Mouse (Mus musculus) ES-E14 (cell line): ENCODE measurements around the gene Batf. TPM values are rescaled to one million over a fixed set of nuclear protein-coding genes. Genes with fewer than 3 reads are reported as not detected.

Source experiments
- DNase-seq: peaks from one replicate; pipeline ENCODE4 v3.0.0-alpha.2; 2013; ENCODE audit warnings: low read depth, low spot score
- H3K27ac ChIP-seq: 2 replicates; pipeline ENCODE4 v1.5.1; 2012; ENCODE audit warnings: low read depth, mild to moderate bottlenecking, low read length, moderate library complexity, mixed read lengths; ENCODE audit not compliant: poor library complexity, insufficient read depth, severe bottlenecking
- H3K36me3 ChIP-seq: 2 replicates; pipeline ENCODE4 v1.6.1; 2012; ENCODE audit warnings: mild to moderate bottlenecking, low read length, moderate library complexity, mixed read lengths; ENCODE audit not compliant: control insufficient read depth, poor library complexity, insufficient read depth, severe bottlenecking
- H3K4me1 ChIP-seq, 2 experiments: fragments of 150-350 bp in 1 of 2; sonication (generic) in 1 of 2; 2 replicates each; pipeline ENCODE4 v1.6.1; 2012; ENCODE audit warnings: low read length in 2 of 2, mild to moderate bottlenecking in 1 of 2, mixed read lengths in 1 of 2; ENCODE audit not compliant: control insufficient read depth in 2 of 2, insufficient read depth in 2 of 2, poor library complexity in 1 of 2
- H3K4me3 ChIP-seq, 2 experiments: fragments of 150-350 bp in 1 of 2; sonication (generic) in 1 of 2; 2 replicates each; pipeline ENCODE4 v1.5.1; 2012; ENCODE audit warnings: low read length in 2 of 2, low read depth in 1 of 2, mild to moderate bottlenecking in 1 of 2, mixed read lengths in 1 of 2; ENCODE audit not compliant: insufficient read depth in 1 of 2, poor library complexity in 1 of 2, severe bottlenecking in 1 of 2
- H3K9ac ChIP-seq: 2 replicates; pipeline ENCODE4 v1.6.1; 2012; ENCODE audit warnings: low read depth, mild to moderate bottlenecking, low read length, mixed read lengths; ENCODE audit not compliant: poor library complexity, insufficient read depth, severe bottlenecking
- H3K9me3 ChIP-seq: fragments of 150-350 bp; sonication (generic); 2 replicates; pipeline ENCODE4 v1.6.1; 2012; ENCODE audit warnings: low read depth, mild to moderate bottlenecking, low read length; ENCODE audit not compliant: control insufficient read depth, insufficient read depth
- CHD2 ChIP-seq: IDR thresholded peaks from 2 replicates; pipeline ENCODE4 v1.6.1; 2014; ENCODE audit warnings: mild to moderate bottlenecking, low read depth, low read length, inconsistent platforms
- HCFC1 ChIP-seq: IDR thresholded peaks from 2 replicates; pipeline ENCODE4 v1.6.1; 2012; ENCODE audit warnings: low read length, inconsistent platforms, borderline replicate concordance; ENCODE audit not compliant: insufficient read depth
- MAFK ChIP-seq: IDR thresholded peaks from 2 replicates; pipeline ENCODE4 v1.6.1; 2014; ENCODE audit warnings: mild to moderate bottlenecking, low read depth, low read length, inconsistent platforms; ENCODE audit not compliant: insufficient read depth
- ZC3H11A ChIP-seq: IDR thresholded peaks from 2 replicates; pipeline ENCODE4 v1.6.1; 2012; ENCODE audit warnings: low read depth, mild to moderate bottlenecking, inconsistent platforms, low read length, borderline replicate concordance
- ZNF384 ChIP-seq: IDR thresholded peaks from 2 replicates; pipeline ENCODE4 v1.6.1; 2012; ENCODE audit warnings: low read depth, low read length, inconsistent platforms
- in situ Hi-C, 2 experiments: fragments of 600-800 bp; cut with MboI; formaldehyde crosslinking; loops; one replicate each; pipeline ENCODE4 v1.15.1; 2025; ENCODE audit warnings: low sequenced_read_pairs in 2 of 2, inconsistent platforms in 1 of 2; ENCODE audit not compliant: unreplicated experiment in 2 of 2
- total RNA-seq: library from RNA; depleted of rRNA; stranded (reverse); fragments of 300-350 nt; gene quantifications from 2 replicates; pipeline ENCODE4 v1.2.3, GENCODE M21; 2012

The Batf gene
- total RNA-seq, 1 experiment: 0.58 TPM

DNA sequence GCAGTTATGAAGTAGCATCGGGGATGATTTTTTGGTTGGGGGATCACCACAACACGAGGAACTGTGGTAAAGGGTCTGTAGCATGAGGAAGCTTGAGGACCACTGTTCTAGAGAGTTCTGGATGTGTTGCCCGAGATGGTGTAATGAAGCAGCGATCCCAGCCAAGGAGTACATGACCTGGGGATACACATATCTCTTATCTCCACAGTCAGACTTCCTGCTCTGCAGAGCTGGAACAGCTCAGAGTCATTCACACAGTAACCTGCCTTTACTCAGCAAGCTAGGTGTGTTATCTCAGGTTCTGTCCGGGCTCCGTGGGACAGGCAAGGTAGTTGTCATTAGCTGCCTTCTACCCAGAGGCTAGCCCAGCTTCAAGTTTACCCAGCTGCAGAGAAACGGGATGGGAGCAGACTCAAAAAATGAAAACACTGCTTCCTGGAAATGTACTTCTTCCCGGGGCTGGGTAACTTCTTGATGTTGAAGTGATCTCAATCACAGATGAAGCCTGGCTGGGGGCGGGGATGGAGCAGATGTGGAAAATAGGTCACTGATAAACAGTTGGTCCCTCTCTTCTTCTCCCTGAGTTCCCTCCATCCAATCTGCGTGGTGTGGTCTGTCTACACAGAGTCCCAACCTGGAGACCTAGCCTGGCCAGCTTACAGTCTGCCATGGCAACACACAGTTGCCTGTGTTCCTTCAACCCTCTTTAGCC, 45.5 kb upstream of the Batf start:
- Histone ChIP-seq H3K4me3 (no peak overlapping the region), H3K36me3 (no peaks in the 10 kb centered on the region), H3K4me1 (peaks cover 3 to 11% of the 10 kb centered on the region in 2 experiments; a peak in 1 of 4 replicates), H3K27ac (no peak overlapping the region), H3K9me3 (no peaks in the 10 kb centered on the region), H3K9ac (no peak overlapping the region)
- no peak for DNase-seq
- in situ Hi-C loops: no loop called here
- TF ChIP-seq HCFC1: no peak
- no peak for TF ChIP-seq ZNF384
- TF ChIP-seq MAFK: no peak

DNA sequence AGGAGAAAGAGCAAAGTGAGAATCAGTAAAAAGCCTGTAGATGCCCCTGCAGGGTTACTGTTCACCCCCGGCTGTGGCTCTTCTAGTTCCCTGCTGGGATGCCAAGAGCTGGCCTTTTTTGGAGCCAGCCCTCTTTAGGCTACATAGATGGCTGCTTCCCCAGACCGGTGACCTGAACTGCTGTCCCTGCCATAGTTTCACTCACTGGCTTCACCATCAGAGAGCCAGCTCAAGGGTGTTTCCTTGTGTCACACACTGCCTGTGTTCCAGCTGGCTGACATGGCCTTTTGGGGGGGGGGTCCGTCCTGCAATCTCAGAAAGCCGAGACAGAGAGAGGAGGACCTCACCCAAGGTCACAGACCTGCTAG, 44.9 kb upstream of the Batf start:
- Histone ChIP-seq H3K36me3 (no peaks in the 10 kb centered on the region), H3K4me3 (no peak overlapping the region), H3K4me1 (peaks cover 3 to 11% of the 10 kb centered on the region in 2 experiments; a peak in 1 of 4 replicates), H3K9ac (no peak overlapping the region), H3K27ac (no peak overlapping the region), H3K9me3 (no peaks in the 10 kb centered on the region)
- in situ Hi-C loops: no loop called here
- no peak for TF ChIP-seq HCFC1
- TF ChIP-seq MAFK: no peak
- TF ChIP-seq CHD2: no peak
- no peak for TF ChIP-seq ZNF384
- TF ChIP-seq ZC3H11A: no peak
- DNase-seq: no peak

DNA sequence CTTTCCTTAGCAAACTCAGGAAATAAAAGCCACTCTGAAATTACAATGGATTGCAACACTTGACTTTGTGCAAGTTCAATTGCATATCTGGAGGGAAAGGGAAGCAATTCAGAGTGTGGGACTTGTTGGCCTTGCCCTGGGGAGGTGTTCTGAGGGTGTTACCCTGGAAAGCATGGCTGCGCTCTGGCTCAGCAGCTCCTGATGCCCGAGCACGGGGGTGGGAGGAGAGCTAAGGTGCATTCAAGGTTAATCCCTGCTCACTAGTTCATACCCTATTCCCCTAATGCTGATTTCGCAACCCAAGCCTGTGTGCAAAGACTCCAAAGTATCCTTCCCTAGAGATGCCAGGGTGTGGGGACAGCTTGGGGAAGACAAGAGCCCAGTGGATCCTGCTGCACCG, 42.7 kb upstream of the Batf start:
- Histone ChIP-seq H3K9me3 (no peaks in the 10 kb centered on the region), H3K27ac (no peak overlapping the region), H3K4me3 (no peak overlapping the region), H3K36me3 (no peaks in the 10 kb centered on the region), H3K4me1 (peaks cover 3 to 7% of the 10 kb centered on the region in 2 experiments; a peak in 1 of 4 replicates), H3K9ac (no peak overlapping the region)
- TF ChIP-seq ZC3H11A: no peak
- no peak for TF ChIP-seq ZNF384
- TF ChIP-seq MAFK: no peak
- no peak for TF ChIP-seq CHD2
- TF ChIP-seq HCFC1: no peak
- no peak for DNase-seq
- in situ Hi-C loops: no loop called here

DNA sequence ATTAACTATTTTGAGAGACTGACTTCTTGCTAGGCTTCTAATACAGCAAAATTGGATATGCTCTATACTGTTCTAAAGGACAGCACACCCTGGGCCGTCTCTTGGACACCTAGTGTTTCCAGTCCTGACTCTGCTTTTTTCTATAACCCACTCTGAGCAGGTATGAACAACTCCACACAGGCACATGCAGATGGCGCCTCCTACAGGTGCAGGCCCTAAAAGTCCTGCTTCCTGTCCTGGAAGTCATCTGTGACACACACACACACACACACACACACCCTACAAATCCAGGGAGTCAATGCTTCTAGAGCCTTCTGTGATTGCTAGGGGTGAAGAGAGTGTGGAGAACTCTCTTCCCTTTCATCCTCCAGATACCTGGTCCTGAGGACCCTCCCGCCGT, 40.8 kb upstream of the Batf start:
- Histone ChIP-seq H3K4me3 (no peak overlapping the region), H3K27ac (no peak overlapping the region), H3K36me3 (no peaks in the 10 kb centered on the region), H3K9me3 (no peaks in the 10 kb centered on the region), H3K4me1 (peaks cover 3 to 6% of the 10 kb centered on the region in 2 experiments; a peak in 1 of 4 replicates), H3K9ac (no peak overlapping the region)
- in situ Hi-C loops: no loop called here
- no peak for DNase-seq
- TF ChIP-seq ZNF384 (no peak), ZC3H11A (no peak), HCFC1 (no peak), MAFK (no peak), CHD2 (no peak)

DNA sequence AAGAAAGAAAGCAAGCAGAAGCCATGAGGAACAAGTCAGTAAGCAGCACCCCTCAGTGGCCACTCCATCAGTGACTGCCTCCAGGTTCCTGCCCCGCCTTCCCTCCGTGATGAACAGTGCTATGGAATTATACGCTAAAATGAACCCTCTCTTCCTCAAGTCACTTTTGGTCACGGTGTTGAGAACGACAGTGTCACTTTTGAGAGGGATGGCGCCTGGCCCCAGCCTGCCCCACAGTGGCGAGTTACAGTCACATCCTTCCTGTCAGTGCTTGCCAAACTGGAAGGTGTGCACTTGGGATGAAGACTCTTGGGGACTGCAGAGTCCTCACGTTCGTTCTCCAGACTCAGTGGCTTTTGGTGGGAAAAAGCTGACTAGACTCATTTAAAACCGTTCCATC, 39.1 kb upstream of the Batf start:
- peaks cover 3 to 6% of the 10 kb centered on the region in 2 experiments; a peak in 1 of 4 replicates for H3K4me1 ChIP-seq
- in situ Hi-C loops: no loop called here
- TF ChIP-seq HCFC1 (no peak), CHD2 (no peak), MAFK (no peak), ZNF384 (no peak), ZC3H11A (peak; percentile 13; the same call in 1 of the 2 replicates)
- H3K36me3 ChIP-seq: no peaks in the 10 kb centered on the region
- H3K9me3 ChIP-seq: no peaks in the 10 kb centered on the region
- H3K4me3 ChIP-seq: no peak overlapping the region
- no peak overlapping the region for H3K9ac ChIP-seq
- DNase-seq: no peak
- no peak overlapping the region for H3K27ac ChIP-seq
